Comparison of ENCODE assay signal across 28 mouse cellular contexts in genomic region chr1:20833141-20833511, GRCm38 (mm10). TPM values are rescaled to one million over a fixed set of nuclear protein-coding genes. Genes with fewer than 3 reads are reported as not detected.
DNase-seq lines count a peak whose midpoint lies in the region; ATAC-seq and TF ChIP-seq lines count a peak whose summit lies in the region.
"Had no signal": no experiment of that assay in that cellular context is flagged by ENCODE, and none has a peak within 500 bp of the region (broad histone marks: within the 10 kb centered on the region; RNA-seq: fewer than 3 reads in every experiment).

No protein-coding gene starts in this region.

- H3K4me3 ChIP-seq in liver, embryonic 11.5 days (ENCODE audit: low read depth, low read length) = no peak overlapping the region
- H3K4me3 ChIP-seq in liver, postnatal 0 days (ENCODE audit: low read depth, low read length) = no peak overlapping the region
- H3K4me3 ChIP-seq in midbrain, embryonic 14.5 days (replicated peaks; ENCODE audit: low read depth, low read length) = no peak overlapping the region
- H3K4me3 ChIP-seq in midbrain, embryonic 10.5 days = no peak overlapping the region
- H3K4me3 ChIP-seq in liver, embryonic 15.5 days (replicated peaks) = no peak overlapping the region
- no peak overlapping the region for H3K4me3 ChIP-seq in embryonic facial prominence, embryonic 10.5 days
- H3K4me3 ChIP-seq: embryonic facial prominence, embryonic 12.5 days; forebrain, embryonic 13.5 days; forebrain, embryonic 15.5 days had no signal

- H3K36me3 ChIP-seq in liver, embryonic 11.5 days (ENCODE audit: control insufficient read depth, insufficient read depth, low read length) = no peaks in the 10 kb centered on the region
- H3K36me3 ChIP-seq in liver, postnatal 0 days (replicated peaks; ENCODE audit: insufficient read depth, low read length) = no peaks in the 10 kb centered on the region
- no peaks in the 10 kb centered on the region for H3K36me3 ChIP-seq in midbrain, embryonic 14.5 days (ENCODE audit: control insufficient read depth, insufficient read depth, low read length)
- no peaks in the 10 kb centered on the region for H3K36me3 ChIP-seq in midbrain, embryonic 10.5 days
- H3K36me3 ChIP-seq in liver, embryonic 15.5 days (replicated peaks) = no peaks in the 10 kb centered on the region
- H3K36me3 ChIP-seq in embryonic facial prominence, embryonic 10.5 days (replicated peaks) = no peaks in the 10 kb centered on the region
- H3K36me3 ChIP-seq: embryonic facial prominence, embryonic 12.5 days; forebrain, embryonic 15.5 days; G1E had no signal

- 74% methylated on average over 4 of the region's 4 CpGs for WGBS in liver, embryonic 11.5 days
- WGBS in liver, postnatal 0 days (ENCODE audit: insufficient replicate concordance) = 73% methylated on average over 3 of the region's 4 CpGs
- 85% methylated on average over 3 of the region's 4 CpGs for WGBS in midbrain, embryonic 14.5 days
- 78% methylated on average over 3 of the region's 4 CpGs for WGBS in midbrain, embryonic 10.5 days
- 45% methylated on average over 4 of the region's 4 CpGs for WGBS in liver, embryonic 15.5 days (ENCODE audit: insufficient replicate concordance)
- WGBS in embryonic facial prominence, embryonic 10.5 days = 88% methylated on average over 3 of the region's 4 CpGs

- H3K9ac ChIP-seq in liver, embryonic 11.5 days (ENCODE audit: low read depth, low read length) = no peak overlapping the region
- no peak overlapping the region for H3K9ac ChIP-seq in liver, postnatal 0 days (replicated peaks)
- no peak overlapping the region for H3K9ac ChIP-seq in midbrain, embryonic 14.5 days (replicated peaks; ENCODE audit: low read length)
- H3K9ac ChIP-seq in liver, embryonic 15.5 days = no peak overlapping the region
- H3K9ac ChIP-seq: embryonic facial prominence, embryonic 12.5 days; forebrain, embryonic 13.5 days; forebrain, embryonic 15.5 days had no signal

- peaks cover 3% of the 10 kb centered on the region; the same call in 1 of the 2 replicates for H3K4me1 ChIP-seq in liver, embryonic 11.5 days (replicated peaks; ENCODE audit: control insufficient read depth, insufficient read depth, low read length)
- no peaks in the 10 kb centered on the region for H3K4me1 ChIP-seq in liver, postnatal 0 days (ENCODE audit: insufficient read depth)
- no peaks in the 10 kb centered on the region for H3K4me1 ChIP-seq in midbrain, embryonic 14.5 days (ENCODE audit: control insufficient read depth, insufficient read depth, low read length)
- H3K4me1 ChIP-seq in midbrain, embryonic 10.5 days = no peaks in the 10 kb centered on the region
- peaks cover 4% of the 10 kb centered on the region; the same call in 1 of the 2 replicates for H3K4me1 ChIP-seq in liver, embryonic 15.5 days (replicated peaks)
- no peaks in the 10 kb centered on the region for H3K4me1 ChIP-seq in embryonic facial prominence, embryonic 10.5 days
- H3K4me1 ChIP-seq: embryonic facial prominence, embryonic 12.5 days; forebrain, embryonic 13.5 days; forebrain, embryonic 15.5 days had no signal

- DNase-seq in heart, adult 11 months = peak; percentile 42
- DNase-seq in heart, adult 18-20 months = no peak
- DNase-seq in liver, embryonic 11.5 days (ENCODE audit: low spot score) = no peak
- DNase-seq in liver, postnatal 0 days = no peak
- DNase-seq in midbrain, embryonic 14.5 days = no peak
- DNase-seq in midbrain, embryonic 10.5 days (ENCODE audit: low spot score) = no peak
- no peak for DNase-seq in embryonic facial prominence, embryonic 10.5 days (ENCODE audit: low spot score)
- DNase-seq: adrenal gland, adult 8-10 months; B cell, adult 2 months; cerebellum, adult 11-12 months; cerebellum, adult 2 months; cerebellum, adult 9-11 months; cerebellum, postnatal 14 days; cerebellum, postnatal 36 days; embryo, embryonic 11 days had no signal

- H3K4me2 ChIP-seq in liver, embryonic 11.5 days = no peak overlapping the region
- H3K4me2 ChIP-seq in liver, postnatal 0 days (ENCODE audit: low read depth, low read length) = no peak overlapping the region
- H3K4me2 ChIP-seq in midbrain, embryonic 14.5 days (ENCODE audit: low read length) = no peak overlapping the region
- H3K4me2 ChIP-seq in liver, embryonic 15.5 days = no peak overlapping the region
- H3K4me2 ChIP-seq: embryonic facial prominence, embryonic 12.5 days; forebrain, embryonic 13.5 days; forebrain, embryonic 15.5 days had no signal

- H3K9me3 ChIP-seq in liver, embryonic 11.5 days (ENCODE audit: control insufficient read depth, low read length) = no peaks in the 10 kb centered on the region
- H3K9me3 ChIP-seq in liver, postnatal 0 days (ENCODE audit: low read length) = no peaks in the 10 kb centered on the region
- no peaks in the 10 kb centered on the region for H3K9me3 ChIP-seq in midbrain, embryonic 14.5 days (ENCODE audit: control insufficient read depth, low read length)
- no peaks in the 10 kb centered on the region for H3K9me3 ChIP-seq in midbrain, embryonic 10.5 days (replicated peaks)
- H3K9me3 ChIP-seq in liver, embryonic 15.5 days (replicated peaks) = no peaks in the 10 kb centered on the region
- H3K9me3 ChIP-seq in embryonic facial prominence, embryonic 10.5 days = no peaks in the 10 kb centered on the region
- H3K9me3 ChIP-seq: embryonic facial prominence, embryonic 12.5 days; forebrain, embryonic 13.5 days; forebrain, embryonic 15.5 days; G1E had no signal

- H3K27ac ChIP-seq in liver, embryonic 11.5 days (ENCODE audit: low read depth, low read length) = no peak overlapping the region
- no peak overlapping the region for H3K27ac ChIP-seq in liver, postnatal 0 days (ENCODE audit: low read depth)
- H3K27ac ChIP-seq in midbrain, embryonic 14.5 days (replicated peaks; ENCODE audit: low read depth, low read length) = no peak overlapping the region
- H3K27ac ChIP-seq in midbrain, embryonic 10.5 days (replicated peaks) = no peak overlapping the region
- no peak overlapping the region for H3K27ac ChIP-seq in liver, embryonic 15.5 days (replicated peaks)
- H3K27ac ChIP-seq in embryonic facial prominence, embryonic 10.5 days (replicated peaks) = no peak overlapping the region
- H3K27ac ChIP-seq: embryonic facial prominence, embryonic 12.5 days; forebrain, embryonic 13.5 days; forebrain, embryonic 15.5 days had no signal

- ATAC-seq in liver, embryonic 11.5 days (replicated peaks; ENCODE audit: low FRiP score) = peak; percentile 75
- ATAC-seq in liver, postnatal 0 days = no peak
- 0 out of 2 replicates have a peak, but pooled peaks have one; percentile 41 for ATAC-seq in midbrain, embryonic 14.5 days (ENCODE audit: low FRiP score, low TSS enrichment)
- ATAC-seq in liver, embryonic 15.5 days (ENCODE audit: insufficient read depth) = peak; percentile 31; the same call in 1 of the 2 replicates
- ATAC-seq: activated CD4-positive, CD25-positive, alpha-beta regulatory T cell, adult 4 months; CD4-positive, CD25-positive, alpha-beta regulatory T cell, adult 4 months; forebrain, embryonic 13.5 days; forebrain, embryonic 15.5 days; Patski had no signal

- no peaks in the 10 kb centered on the region for H3K27me3 ChIP-seq in liver, embryonic 11.5 days (replicated peaks; ENCODE audit: control insufficient read depth, insufficient read depth, low read length)
- H3K27me3 ChIP-seq in liver, postnatal 0 days (ENCODE audit: insufficient read depth, low read length) = no peaks in the 10 kb centered on the region
- no peaks in the 10 kb centered on the region for H3K27me3 ChIP-seq in midbrain, embryonic 14.5 days (ENCODE audit: control insufficient read depth, insufficient read depth, low read length)
- H3K27me3 ChIP-seq in midbrain, embryonic 10.5 days (ENCODE audit: low read depth, poor library complexity, severe bottlenecking) = no peaks in the 10 kb centered on the region
- no peaks in the 10 kb centered on the region for H3K27me3 ChIP-seq in liver, embryonic 15.5 days
- H3K27me3 ChIP-seq in embryonic facial prominence, embryonic 10.5 days (replicated peaks; ENCODE audit: low read depth, poor library complexity, severe bottlenecking) = no peaks in the 10 kb centered on the region
- H3K27me3 ChIP-seq: CH12.LX; embryonic facial prominence, embryonic 12.5 days; forebrain, embryonic 13.5 days; forebrain, embryonic 15.5 days; Patski had no signal

- TF ChIP-seq CTCF in liver, postnatal 0 days (IDR thresholded peaks at IDR 0.05; ENCODE audit: low read depth) = no peak

- TF ChIP-seq EP300 in liver, postnatal 0 days (IDR thresholded peaks at IDR 0.05; ENCODE audit: low read depth) = no peak

RNA-seq across cellular contexts. Expression of gene Mcm3, which starts 13.0 kb away (rescaled TPM):
- 1 to 10 TPM; 5.5 to 6.3 TPM for total RNA-seq in heart, adult 18-20 months (2021)
- 311 and 347 TPM in 2 replicates for polyA plus RNA-seq in liver, embryonic 11.5 days (2014; fragmentation: Nextera tagmentation; extraction: Ambion mirVana)
- 46.9 and 55.3 TPM in 2 replicates for polyA plus RNA-seq in liver, postnatal 0 days (2015; fragmentation: Nextera tagmentation; extraction: Ambion mirVana)
- polyA plus RNA-seq in midbrain, embryonic 14.5 days (2014; fragmentation: Nextera tagmentation; extraction: Ambion mirVana) = 16.6 and 28.3 TPM in 2 replicates
- polyA plus RNA-seq in midbrain, embryonic 10.5 days (2016; fragmentation: Nextera tagmentation; extraction: Ambion mirVana) = 269 and 296 TPM in 2 replicates
- polyA plus RNA-seq in liver, embryonic 15.5 days (2015; fragmentation: Nextera tagmentation; extraction: Ambion mirVana) = 135 and 141 TPM in 2 replicates
- 278 and 297 TPM in 2 replicates for polyA plus RNA-seq in embryonic facial prominence, embryonic 10.5 days (2016; fragmentation: Nextera tagmentation; extraction: Ambion mirVana)

RNA-seq across cellular contexts. Expression of gene Il17f, which starts 42.7 kb away (rescaled TPM):
- not detected for total RNA-seq in heart, adult 18-20 months (2021)
- not detected in 2 replicates for polyA plus RNA-seq in liver, embryonic 11.5 days (2014; fragmentation: Nextera tagmentation; extraction: Ambion mirVana)
- polyA plus RNA-seq in liver, postnatal 0 days (2015; fragmentation: Nextera tagmentation; extraction: Ambion mirVana) = not detected in 2 replicates
- polyA plus RNA-seq in midbrain, embryonic 14.5 days (2014; fragmentation: Nextera tagmentation; extraction: Ambion mirVana) = not detected in 2 replicates
- 0.24 TPM in 1 of 2 replicates, not detected in the other for polyA plus RNA-seq in midbrain, embryonic 10.5 days (2016; fragmentation: Nextera tagmentation; extraction: Ambion mirVana)
- not detected in 2 replicates for polyA plus RNA-seq in liver, embryonic 15.5 days (2015; fragmentation: Nextera tagmentation; extraction: Ambion mirVana)
- polyA plus RNA-seq in embryonic facial prominence, embryonic 10.5 days (2016; fragmentation: Nextera tagmentation; extraction: Ambion mirVana) = 0.16 and 0.36 TPM in 2 replicates
- total RNA-seq: adrenal gland, adult 18-20 months; adrenal gland, adult 8-10 months; adrenal gland, postnatal 14 days; adrenal gland, postnatal 36 days had no signal
- polyA plus RNA-seq: activated CD4-positive, CD25-positive, alpha-beta regulatory T cell, adult 4 months; cerebellum, adult 2 months; embryonic facial prominence, embryonic 14.5 days; forebrain, embryonic 15.5 days; G1E; Patski had no signal

RNA-seq across cellular contexts. Expression of gene Paqr8, which starts 57.3 kb away (rescaled TPM):
- total RNA-seq in heart, adult 18-20 months (2021) = 1 to 10 TPM in 1 of 2 experiments, under 1 TPM in 1; 0.79 to 1.4 TPM
- 1.4 and 1.9 TPM in 2 replicates for polyA plus RNA-seq in liver, embryonic 11.5 days (2014; fragmentation: Nextera tagmentation; extraction: Ambion mirVana)
- polyA plus RNA-seq in liver, postnatal 0 days (2015; fragmentation: Nextera tagmentation; extraction: Ambion mirVana) = 0.18 and 0.21 TPM in 2 replicates
- polyA plus RNA-seq in midbrain, embryonic 14.5 days (2014; fragmentation: Nextera tagmentation; extraction: Ambion mirVana) = 25.7 and 26.7 TPM in 2 replicates
- 5.3 and 6.4 TPM in 2 replicates for polyA plus RNA-seq in midbrain, embryonic 10.5 days (2016; fragmentation: Nextera tagmentation; extraction: Ambion mirVana)
- 0.25 and 0.33 TPM in 2 replicates for polyA plus RNA-seq in liver, embryonic 15.5 days (2015; fragmentation: Nextera tagmentation; extraction: Ambion mirVana)
- 4.0 and 4.4 TPM in 2 replicates for polyA plus RNA-seq in embryonic facial prominence, embryonic 10.5 days (2016; fragmentation: Nextera tagmentation; extraction: Ambion mirVana)
